Mouse (Mus musculus) fat pad, adult 2 months (tissue): Measurements from ENCODE around the gene Pars2.
A peak's percentile ranks its signal among the peaks of the same experiment; 100 is the strongest.

Source experiments
- DNase-seq: peaks from one replicate; pipeline ENCODE4 v3.0.0-alpha.2; 2011; ENCODE audit warnings: low read depth, low spot score; ENCODE audit errors: extremely low read depth

Gene Pars2

DNA sequence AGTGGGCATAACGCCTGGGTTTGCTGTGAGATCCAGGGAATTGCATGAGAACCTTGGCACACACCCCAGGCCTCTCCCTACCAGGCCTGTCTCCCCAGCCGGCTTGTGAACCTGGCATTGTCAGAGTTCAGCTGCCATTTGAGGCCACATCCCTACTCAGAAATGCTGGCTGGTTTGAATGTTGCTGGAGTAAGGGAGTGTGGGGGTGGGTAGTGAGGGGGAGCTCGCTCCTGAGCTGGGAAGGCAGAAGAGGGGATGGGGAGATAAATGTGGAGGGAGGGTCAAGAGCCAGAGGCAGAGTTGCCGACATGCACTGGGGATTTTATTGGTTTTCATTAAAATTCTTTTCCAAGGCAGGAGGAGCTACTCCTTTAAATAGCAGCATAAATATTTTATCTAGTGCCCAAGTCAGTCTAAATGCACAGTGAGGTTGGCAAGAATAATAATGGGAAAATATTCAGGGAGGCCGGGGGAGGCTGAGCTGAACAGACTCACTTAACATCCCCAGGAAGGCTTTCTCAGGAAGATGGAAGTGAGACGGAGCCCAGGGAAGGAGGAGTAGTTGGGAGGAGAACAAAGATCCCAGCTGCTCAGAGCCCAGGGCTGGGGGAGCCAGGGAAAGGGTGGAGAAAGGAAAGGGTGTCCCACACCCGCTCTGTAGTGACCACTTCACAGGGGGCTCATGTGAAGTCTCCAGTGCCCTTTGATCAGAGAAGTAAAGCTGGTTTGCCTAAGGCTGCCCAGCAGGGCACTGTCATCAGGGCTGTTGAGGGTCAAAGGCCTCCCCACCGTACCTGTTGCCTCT, 17.4 kb upstream of the Pars2 start:
- DNase-seq, result no peak

DNA sequence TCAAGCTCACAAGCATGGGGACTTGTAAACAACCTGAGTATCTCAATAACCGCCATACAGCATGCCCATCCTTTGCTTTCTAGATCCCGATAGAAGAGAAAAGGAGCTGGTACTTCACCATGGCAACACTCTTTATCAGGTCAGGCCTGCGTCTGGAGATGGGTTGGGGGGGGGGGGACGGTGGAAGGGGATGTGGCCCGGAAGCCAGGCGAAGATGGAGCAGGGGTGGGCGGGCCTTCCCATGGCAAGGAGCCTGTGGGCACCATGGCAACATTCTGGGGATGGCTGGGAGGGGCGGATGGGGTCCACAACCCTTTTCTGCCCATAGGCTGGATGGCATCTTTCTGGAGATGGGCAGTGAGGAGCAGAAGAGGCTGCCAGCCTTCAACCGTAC, 16.8 kb upstream of the Pars2 start:
- no peak for DNase-seq

DNA sequence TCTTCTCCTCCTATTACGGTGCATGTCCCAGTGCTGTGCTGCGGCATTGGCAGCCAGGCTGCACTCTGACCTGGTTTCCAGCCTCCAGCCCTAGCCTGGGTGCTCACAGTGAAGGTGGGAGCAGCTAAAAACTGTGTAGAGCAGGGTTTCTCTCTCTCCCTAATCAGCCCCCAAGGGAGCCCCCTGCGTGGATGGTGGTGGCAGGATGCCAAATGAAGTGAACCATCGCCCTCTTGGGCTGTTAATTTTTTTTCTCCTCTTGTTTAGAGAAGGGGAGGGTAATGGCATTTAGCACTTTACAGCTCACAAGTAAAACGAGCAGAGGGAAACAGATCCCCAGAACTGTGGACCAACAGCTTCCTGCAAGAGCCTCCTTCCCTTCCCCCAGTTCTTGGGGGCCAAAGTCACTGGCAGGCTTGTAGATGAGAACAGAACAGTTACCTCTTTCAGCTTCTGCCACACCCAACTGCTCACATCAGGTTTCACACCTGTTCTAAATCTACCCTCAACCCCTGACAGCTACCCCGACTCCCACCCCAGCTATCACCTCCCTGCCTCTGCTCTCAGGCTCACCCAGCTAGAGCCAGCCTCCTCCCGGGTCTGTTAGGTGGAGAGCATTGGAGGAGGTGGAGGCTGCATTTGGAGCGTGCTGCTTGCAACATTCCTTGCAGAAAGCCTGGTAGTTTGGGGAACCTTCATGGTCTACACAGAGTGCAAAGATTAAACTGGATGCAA, 7.2 kb upstream of the Pars2 start:
- DNase-seq, result no peak

DNA sequence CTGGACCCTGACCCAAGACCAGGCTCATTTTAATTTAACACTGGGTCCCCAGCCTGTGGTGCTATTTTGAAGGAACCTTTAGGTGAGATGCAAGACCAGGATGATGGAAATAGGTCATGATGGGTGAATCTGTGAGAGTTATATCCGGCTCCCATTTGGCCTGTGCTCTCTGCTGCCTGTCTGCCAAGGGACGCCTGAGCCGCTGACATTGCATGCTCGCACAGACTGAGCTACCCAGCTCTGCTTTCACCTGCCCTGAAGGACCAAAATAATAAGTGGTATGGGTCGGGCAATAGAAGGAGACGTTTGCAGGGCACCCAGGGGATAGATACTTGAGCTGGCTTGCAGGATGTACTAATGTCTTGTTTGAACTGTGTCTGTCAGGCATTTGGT, 6.7 kb upstream of the Pars2 start:
- DNase-seq, result no peak

DNA sequence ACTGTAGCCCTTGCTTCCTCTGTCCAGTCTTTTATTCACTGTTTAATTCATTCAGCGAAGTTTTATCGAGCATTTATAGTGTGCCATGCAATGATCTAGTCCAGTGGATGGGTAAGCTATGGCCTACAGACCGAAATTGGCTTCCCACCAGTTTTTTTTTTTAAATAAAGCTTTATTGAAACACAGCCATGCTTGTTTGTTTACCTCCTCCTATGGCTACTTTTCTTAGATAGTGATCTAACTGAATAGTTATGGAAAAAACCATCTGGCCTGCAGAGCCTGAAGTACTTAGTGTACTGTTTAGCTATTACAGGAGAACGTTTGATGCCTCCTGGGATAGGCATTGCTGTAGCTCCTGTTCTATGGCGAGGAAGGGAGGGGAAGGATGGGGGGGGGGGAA, 5.1 kb upstream of the Pars2 start:
- no peak for DNase-seq

DNA sequence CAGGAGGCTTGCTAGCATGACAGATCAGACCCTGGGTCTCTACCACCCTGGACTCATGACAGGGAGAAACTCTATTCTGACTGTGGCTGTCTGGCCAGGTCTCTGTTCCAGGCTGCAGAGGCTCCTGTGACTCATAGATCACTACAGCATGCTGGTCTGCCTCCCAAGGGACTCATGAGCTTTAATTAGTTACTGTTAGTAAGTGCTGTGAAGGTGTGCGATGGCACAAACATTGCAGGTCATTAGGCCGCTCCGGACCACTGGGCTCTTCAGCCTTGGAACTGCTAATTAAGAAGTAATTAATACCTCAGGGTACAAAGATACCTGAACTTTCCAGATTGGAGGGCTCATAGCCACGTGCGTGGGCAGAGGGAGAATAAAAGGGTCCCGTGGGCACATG, 3.7 kb upstream of the Pars2 start:
- no peak for DNase-seq

DNA sequence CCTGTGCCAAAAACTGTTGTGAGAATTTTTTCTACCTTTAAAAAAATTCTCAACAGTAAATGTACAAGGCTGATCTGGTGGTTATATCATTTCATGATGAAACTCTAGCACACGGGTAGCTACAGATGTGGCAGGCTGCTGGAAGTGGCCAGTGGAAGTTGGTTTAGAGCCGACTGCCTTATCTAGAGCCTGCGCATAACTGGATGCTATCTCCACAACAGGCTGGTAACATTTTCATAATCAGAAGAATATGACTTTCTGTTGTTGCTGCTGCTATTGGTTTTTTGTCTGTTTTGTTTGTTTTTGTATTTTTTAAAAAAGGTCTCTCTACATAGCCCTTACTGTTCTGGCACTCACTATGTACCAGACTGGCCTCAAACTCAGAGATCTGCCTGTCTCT, 1.7 kb downstream of the Pars2 start:
- no peak for DNase-seq

DNA sequence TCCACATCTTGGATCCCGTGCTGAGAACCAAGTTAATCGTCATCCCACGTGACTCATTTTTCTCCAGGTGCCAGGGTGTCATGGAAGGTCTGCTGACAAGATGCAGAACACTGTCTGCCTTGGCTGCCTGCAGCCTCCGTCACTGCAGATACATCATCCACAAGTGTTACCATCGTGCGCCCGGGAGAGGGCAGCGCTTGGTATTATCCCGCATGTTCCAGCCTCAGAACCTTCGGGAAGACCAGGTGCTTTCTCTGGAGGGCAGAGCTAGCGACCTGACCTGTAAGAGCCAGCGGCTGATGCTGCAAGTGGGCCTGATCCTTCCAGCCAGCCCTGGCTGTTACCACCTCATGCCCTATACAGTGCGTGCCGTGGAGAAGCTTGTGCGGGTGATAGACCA, 2.2 kb downstream of the Pars2 start:
- DNase-seq, result no peak

DNA sequence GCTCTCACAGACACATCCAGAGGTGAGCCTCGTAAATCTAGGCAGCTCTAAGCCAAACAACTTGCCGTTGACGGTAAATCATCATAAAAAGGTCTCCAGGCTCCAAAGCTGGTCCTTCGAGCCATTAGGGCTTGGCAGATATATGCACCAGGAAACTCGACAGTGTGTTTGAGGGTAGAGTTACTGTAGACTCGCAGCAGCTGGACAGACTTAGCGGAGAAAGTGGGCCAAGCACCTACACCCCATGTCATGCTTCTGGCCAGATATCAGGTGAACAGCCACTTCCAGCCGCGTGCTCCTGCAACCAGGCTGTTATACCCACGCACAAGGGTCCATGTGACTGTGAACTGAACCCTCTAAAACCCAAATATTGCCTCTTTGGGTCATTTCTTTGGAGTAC, 4.8 kb downstream of the Pars2 start:
- no peak for DNase-seq

DNA sequence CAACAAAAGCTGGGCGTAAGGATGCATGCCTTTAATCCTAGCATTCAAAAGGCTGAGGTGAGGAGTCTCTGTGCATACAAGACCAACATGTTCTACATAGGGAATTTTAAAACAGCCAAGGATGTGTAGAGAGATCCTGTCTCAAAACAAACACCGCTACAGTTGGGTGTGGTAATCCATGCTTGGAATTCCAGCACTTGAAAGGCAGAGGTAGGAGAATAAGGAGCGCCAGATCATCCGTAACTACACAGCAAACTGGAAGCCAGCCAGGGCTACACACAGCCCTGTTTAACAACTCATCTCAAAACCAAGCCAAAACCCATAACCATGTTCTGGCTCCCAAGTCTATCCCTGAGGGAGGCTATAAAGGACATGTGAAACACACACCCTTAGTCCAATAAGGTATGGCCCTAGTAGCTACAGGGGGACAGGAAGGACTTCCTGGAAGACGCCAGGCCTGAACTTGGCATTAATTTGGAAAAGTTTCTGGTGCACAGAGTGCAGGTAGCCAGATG, 13.1 kb downstream of the Pars2 start:
- peak; percentile 74 for DNase-seq

DNA sequence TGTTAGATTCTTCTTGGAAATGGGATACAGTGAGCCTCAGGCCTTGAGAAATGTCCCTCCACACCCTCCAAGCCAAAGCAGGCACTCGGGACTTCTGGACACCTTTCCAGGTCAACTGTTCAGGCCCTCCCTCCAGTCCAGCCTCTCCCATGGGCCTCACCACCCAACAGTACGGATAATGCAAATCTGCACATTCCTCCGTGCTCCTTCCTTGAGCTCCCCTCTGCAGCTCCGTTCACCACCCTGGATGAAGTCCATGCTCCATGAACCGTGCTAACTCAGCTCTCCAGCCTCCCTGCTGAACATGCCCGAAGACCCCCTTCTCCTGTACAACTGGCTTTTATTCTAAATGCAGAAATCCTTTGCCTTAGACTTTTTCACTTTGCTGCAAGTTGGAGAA, 13.8 kb downstream of the Pars2 start:
- DNase-seq, result no peak

DNA sequence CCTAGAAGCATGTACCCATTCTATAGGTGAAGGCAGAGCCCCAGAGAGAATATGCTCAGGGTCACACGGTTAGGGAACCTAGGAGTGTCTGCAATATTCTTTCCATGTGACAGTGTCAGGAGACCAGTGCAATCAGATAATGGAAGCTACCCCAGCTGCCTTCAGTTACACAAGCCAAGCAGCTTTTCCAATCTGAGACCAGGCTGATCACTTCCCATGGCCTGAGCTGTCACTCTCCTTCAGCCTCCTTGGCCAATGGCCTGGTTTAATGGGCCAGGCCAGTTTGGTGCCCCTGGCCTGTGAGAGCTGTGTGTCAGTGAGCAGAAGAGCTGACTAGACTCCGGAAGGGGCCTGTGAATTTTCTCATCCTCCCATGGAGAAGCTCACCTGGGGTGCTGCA, 14.4 kb downstream of the Pars2 start:
- no peak for DNase-seq

DNA sequence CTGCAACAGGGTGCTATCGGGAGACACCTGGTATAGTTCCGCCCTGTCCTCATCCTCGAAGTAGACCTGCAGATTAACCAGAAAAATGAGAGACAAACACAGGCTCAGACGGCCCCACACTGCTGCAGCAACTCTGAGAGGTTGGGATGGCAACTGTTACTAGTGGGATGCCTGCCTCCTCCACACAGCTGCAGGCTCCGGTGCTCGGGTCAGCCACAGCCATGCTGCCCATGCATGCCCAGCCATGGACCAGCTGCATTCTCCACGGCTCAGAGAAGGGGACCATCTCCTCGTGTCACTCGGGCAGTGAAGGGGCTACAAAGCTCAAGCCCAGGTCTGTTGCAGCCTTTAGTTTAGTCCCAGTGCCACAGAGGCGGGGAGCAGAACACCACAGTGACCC, 14.8 kb downstream of the Pars2 start:
- DNase-seq, result no peak

DNA sequence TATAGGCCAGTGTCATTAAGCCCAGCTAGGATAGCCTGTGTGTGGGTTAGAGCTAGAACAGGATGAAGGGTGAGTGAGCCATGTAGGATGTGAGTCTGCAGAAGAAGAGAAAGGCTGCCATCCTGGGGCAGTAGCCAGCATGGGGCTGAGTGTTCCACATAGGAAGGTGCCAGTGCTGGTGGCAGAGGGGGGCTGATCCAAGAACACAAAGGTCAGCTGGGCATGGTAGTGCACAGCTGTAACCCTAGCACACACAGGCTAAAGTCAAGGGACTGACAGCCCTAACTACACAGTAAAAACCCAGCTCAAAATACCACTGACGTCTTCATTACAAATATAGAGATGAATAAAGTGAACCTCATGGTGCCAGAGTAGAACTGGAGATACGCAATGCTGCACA, 15.7 kb downstream of the Pars2 start:
- no peak for DNase-seq

DNA sequence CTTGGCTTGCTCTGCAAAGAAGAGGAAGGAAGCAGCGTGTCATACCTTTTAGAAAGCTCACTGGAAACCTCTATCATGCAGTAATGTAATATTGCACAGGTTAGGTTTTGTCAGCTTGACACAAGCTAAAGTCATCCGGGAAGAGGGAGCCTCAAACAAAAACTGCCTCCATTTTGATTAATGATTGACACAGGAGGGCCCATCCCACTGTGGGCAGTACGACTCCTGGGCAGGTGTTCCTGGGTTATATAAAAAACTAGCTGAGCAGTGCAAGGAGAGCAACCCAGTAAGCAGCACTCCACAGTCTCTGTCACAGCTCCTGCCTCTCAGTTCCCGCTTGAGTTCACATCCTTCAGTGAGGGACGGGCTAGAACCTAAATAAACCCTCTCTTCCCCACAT, 25.9 kb downstream of the Pars2 start:
- no peak for DNase-seq

DNA sequence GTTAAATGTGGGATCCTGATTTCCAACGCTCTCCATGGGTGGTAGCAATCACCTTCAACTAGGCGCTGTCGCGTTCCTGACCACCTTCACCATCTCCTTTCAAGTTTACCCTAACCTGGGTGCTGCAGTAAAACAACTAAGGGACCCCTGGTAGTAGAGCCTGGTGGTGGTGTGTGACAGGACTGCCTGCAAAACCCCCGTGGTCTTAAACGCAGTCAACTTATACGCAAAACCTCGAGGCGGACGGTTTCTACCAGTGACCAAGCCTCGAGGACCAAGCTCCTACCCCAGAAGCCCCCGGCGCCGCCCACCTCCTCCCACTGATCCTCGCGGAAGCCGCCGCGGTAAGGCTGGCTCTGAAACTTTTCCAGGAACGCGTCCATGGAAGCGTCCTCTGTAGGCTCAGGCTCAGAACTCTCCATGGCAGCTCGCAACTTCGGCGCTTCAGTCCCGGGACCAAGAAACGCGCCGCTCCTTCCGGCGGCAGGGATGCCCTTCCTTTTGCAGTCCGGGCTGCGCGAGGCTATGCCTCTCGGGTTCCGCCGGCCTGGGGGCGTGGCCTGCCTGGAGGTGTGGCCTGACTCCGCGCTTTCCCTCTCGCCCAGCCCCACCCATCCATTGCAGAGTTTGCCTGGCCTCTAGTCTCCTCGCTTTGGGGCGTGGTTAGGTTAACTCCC, 27.7 kb downstream of the Pars2 start, which contains the start of gene Ttc4:
Ttc4 (minus strand) TSS at position 503 of the 677 bp plus-strand sequence.
- peak; percentile 21 for DNase-seq

DNA sequence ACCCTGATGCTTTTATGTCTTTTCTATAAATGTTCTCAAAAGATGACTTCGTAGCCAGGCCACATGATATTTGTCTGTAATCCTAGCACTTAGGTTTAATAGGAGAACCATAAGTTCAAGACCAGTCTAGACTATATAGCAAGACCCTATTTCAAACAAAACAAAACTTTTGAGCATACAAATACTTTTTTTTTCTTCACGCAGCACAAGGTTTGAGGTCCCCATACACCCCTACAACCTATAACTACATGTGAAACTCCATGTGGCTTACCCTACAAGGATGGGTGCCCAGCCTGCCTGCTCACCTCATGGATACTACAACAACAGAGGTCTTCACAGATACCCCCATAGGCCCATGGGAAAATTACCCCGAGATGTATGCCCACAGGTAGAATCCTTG, 28.3 kb downstream of the Pars2 start:
- no peak for DNase-seq

DNA sequence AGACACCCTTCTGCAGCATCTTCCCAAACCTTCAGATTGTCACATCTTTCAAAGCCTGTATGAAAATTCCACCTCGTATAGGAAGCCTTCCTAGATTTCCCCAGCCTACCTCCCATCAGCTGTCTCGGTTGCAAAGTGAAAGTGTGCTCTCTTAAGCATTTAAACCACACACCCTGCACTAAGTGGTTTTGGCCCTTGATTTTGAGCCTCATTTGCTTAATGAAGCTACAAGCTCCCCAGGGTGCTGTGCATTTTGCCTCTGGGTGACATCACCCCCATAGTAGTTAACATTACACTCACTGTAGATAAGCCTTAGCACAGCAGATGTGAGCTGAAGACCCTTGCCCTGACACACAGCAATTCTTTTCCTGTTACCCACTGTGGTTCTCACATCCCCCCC, 30.1 kb downstream of the Pars2 start:
- no peak for DNase-seq

DNA sequence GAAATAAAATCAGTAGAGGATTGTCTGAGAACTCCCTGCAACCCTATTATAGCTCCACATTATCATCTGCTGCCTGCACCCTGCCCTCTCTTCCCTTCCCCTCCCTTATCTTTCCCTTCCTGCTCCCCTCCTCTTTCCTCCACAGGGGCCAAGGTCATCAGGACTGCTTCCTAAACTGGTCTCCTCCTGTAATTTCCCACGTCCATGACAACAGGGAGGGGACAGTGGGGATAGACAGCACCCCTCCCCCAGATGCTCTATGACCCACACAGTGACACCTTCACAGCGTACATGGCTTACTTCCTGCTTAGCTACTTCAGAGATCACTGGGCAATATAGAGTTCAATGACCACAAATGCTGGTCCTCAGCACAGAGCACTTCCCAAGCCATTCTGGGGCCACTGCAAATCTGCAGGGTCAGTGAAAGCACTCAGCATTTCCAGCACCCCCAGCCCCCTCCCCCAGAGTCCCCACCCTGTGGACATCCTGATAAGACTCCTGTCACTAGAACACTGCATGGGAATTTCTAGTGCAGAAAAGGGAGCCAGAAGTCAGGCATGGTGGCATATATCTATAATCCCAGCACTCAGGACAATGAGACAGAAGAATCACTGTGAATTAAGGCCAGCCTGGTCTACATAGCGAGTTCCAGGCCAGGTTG, 37.9 kb downstream of the Pars2 start:
- no peak for DNase-seq

DNA sequence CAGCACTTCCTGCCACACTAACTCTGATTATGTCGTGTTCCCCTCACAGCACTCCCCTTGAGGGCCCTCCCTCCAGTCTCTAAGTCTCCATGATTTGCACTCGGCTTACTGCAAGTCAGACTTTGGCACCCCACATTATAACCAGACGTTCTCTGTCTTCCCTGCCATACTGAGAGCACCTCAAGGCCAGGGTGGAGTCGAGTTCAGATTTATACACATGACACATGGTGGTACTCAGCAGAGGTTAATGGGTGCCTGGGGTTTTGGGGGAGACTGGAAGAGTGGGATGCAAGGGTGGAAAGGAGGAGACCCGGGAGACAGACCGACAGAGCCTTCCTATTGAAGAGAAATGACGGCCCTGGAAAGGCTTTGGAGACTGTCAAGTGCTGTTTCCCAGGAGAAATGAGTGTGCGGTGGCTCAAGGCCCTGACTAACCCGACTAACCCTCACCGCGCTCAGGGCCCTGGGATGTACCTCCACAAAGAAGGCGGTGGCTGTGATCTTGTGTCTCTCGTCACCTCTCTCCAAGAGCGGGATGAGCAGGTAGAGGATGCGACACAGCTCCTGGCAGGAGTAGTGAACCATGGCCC, 43.1 kb downstream of the Pars2 start:
- no peak for DNase-seq

DNA sequence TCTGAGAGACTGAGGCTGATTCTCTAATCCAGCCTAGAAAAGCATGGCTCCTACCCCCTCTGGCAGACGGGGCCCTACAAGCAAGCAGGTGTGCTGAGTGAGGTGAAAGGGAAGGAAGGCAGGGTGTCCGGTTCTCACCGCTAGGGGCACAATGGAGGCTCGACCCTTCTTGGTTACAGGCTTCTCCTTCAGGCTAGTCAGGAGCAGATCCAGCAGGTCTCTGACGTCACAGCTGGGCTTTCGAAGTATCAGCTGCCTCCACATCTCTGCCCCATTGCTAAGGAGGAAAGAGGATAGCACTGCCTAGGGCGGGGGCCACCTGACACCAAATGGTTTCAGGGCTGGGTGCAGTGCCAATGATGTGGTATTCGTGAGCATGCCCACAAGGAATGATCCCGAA, 49.1 kb downstream of the Pars2 start:
- DNase-seq, result no peak
